Mouse (Mus musculus) forelimb bud, embryonic 11.5 days (tissue): ENCODE measurements at regions not wholly inside any gene's neighbourhood (a gene's known extent, or its start where the extent isn't known, plus 50 kb on each side); places are given as distances from the start of the nearest gene placed in this dataset.
A peak's percentile ranks its signal among the peaks of the same experiment; 100 is the strongest.

ENCODE experiments used
- DNase-seq: peaks from one replicate; pipeline ENCODE4 v3.0.0-alpha.2; 2012; ENCODE audit warnings: low read depth, low spot score

- peak; percentile 24 for DNase-seq
Measured at GRCm38 (mm10) chrX:163669886-163670285, 91.2 kb downstream of the Rnf138rt1 start.
